Mouse (Mus musculus) kidney, postnatal 0 days (tissue): ENCODE measurements around the gene Zfp300. TPM values are rescaled to one million over a fixed set of nuclear protein-coding genes. Genes with fewer than 3 reads are reported as not detected.
A peak's percentile ranks its signal among the peaks of the same experiment; 100 is the strongest.

Experiments
- ATAC-seq: fragments of 200-750 bp; cut with Nextera tagmentation; replicated peaks from 2 replicates; pipeline ENCODE4 v1.8.0; 2017; ENCODE audit warnings: low read depth, moderate number of reproducible peaks, moderate TSS enrichment, moderate library complexity; ENCODE audit not compliant: low FRiP score
- DNase-seq: peaks from one replicate; pipeline ENCODE4 v3.0.0-alpha.2; 2016; ENCODE audit warnings: low spot score
- H3K27ac ChIP-seq: fragments of 300-500 bp; sonication (generic); 2 replicates; pipeline ENCODE4 v1.5.1; 2014; ENCODE audit warnings: mild to moderate bottlenecking
- H3K27me3 ChIP-seq: fragments of 300-500 bp; sonication (generic); 2 replicates; pipeline ENCODE4 v1.6.1; 2014; ENCODE audit warnings: low read length, mixed read lengths; ENCODE audit not compliant: insufficient read depth
- H3K36me3 ChIP-seq: fragments of 300-500 bp; sonication (generic); 2 replicates; pipeline ENCODE4 v1.6.1; 2014; ENCODE audit warnings: low read length, mixed read lengths; ENCODE audit not compliant: insufficient read depth
- H3K4me1 ChIP-seq: fragments of 300-500 bp; sonication (generic); replicated peaks from 2 replicates; pipeline ENCODE4 v1.6.1; 2014; ENCODE audit warnings: antibody characterized with exemption, low read length, mixed read lengths; ENCODE audit not compliant: insufficient read depth
- H3K4me2 ChIP-seq: fragments of 300-500 bp; sonication (generic); 2 replicates; pipeline ENCODE4 v1.6.1; 2014; ENCODE audit warnings: mild to moderate bottlenecking, low read length, moderate library complexity, mixed read lengths
- H3K4me3 ChIP-seq: fragments of 300-500 bp; sonication (generic); replicated peaks from 2 replicates; pipeline ENCODE4 v1.5.1; 2014; ENCODE audit warnings: low read depth, low read length
- H3K9ac ChIP-seq: fragments of 300-500 bp; sonication (generic); 2 replicates; pipeline ENCODE4 v1.6.1; 2014; ENCODE audit warnings: low read depth, low read length
- H3K9me3 ChIP-seq: fragments of 300-500 bp; sonication (generic); replicated peaks from 2 replicates; pipeline ENCODE4 v1.6.1; 2016; ENCODE audit warnings: low read length, inconsistent platforms, mixed read lengths
- CTCF ChIP-seq: IDR thresholded peaks from 2 replicates; pipeline ENCODE4 v1.5.1; 2016; ENCODE audit warnings: antibody characterized with exemption, low read depth, mild to moderate bottlenecking, moderate library complexity
- WGBS: fragments of 180-500 bp; shearing (Covaris S2); extraction: QIAGEN DNeasy Blood & Tissue Kit; methylation state at CpG from one replicate; pipeline ENCODE4 v1.1.7; 2014; 5-methylcytosine and 5-hydroxymethylcytosine counted together
- polyA plus RNA-seq: library from polyadenylated mRNA; unstranded; fragments of >200 nt; fragmentation: Nextera tagmentation; extraction: Ambion mirVana; gene quantifications from 2 replicates; pipeline ENCODE4 v1.2.1, GENCODE M21; 2015

The Zfp300 gene
- polyA plus RNA-seq = 0.96 and 1.3 TPM in 2 replicates

- Histone ChIP-seq H3K9ac (peak within 1 kb of the TSS; percentile 42; the same call in 1 of the 2 replicates), H3K36me3 (no peaks in the 10 kb centered on the region), H3K4me3 (peak within 1 kb of the TSS; percentile 37), H3K4me2 (peak within 1 kb of the TSS; percentile 59), H3K4me1 (no peaks in the 10 kb centered on the region), H3K27ac (0 out of 2 replicates have a peak within 1 kb of the TSS, but pooled peaks have one; percentile 42), H3K27me3 (no peaks in the 10 kb centered on the region), H3K9me3 (no peaks in the 10 kb centered on the region)
- no peak for TF ChIP-seq CTCF
- DNase-seq (peak; percentile 85), ATAC-seq (peak; percentile 75)
- WGBS = 25% methylated on average over 27 of the region's 27 CpGs
These were observed at the start of gene Zfp300 for GRCm38 (mm10) chrX:21088983-21089866. Gene Zfp300, minus strand, starts transcription at chrX:21089527.

- no peak within 1 kb of the TSS for H3K9ac ChIP-seq
- H3K4me3 ChIP-seq = no peak within 1 kb of the TSS
- no peak within 1 kb of the TSS for H3K27ac ChIP-seq
- H3K36me3 ChIP-seq = no peaks in the 10 kb centered on the region
- H3K27me3 ChIP-seq = no peaks in the 10 kb centered on the region
- H3K9me3 ChIP-seq = no peaks in the 10 kb centered on the region
- WGBS = 80% methylated on average over 4 of the region's 4 CpGs
- H3K4me1 ChIP-seq = no peaks in the 10 kb centered on the region
- H3K4me2 ChIP-seq = no peak within 1 kb of the TSS
- no peak for TF ChIP-seq CTCF
- no peak for ATAC-seq
- DNase-seq = no peak
These were observed 26.2 kb upstream of the Zfp300 start, which contains the start of gene Ssxa1 for GRCm38 (mm10) chrX:21115520-21115919. Gene Ssxa1, plus strand, starts transcription at chrX:21115820.

GRCm38 (mm10) chrX:21089867-21090239 is 526 bp upstream of the Zfp300 start:
- Histone ChIP-seq H3K4me2 (peak overlapping the region; percentile 59), H3K4me3 (peak overlapping the region; percentile 37), H3K9ac (no peak overlapping the region), H3K36me3 (no peaks in the 10 kb centered on the region), H3K4me1 (no peaks in the 10 kb centered on the region), H3K9me3 (no peaks in the 10 kb centered on the region), H3K27me3 (no peaks in the 10 kb centered on the region), H3K27ac (0 out of 2 replicates have a peak overlapping the region, but pooled peaks have one; percentile 42)
- ATAC-seq (no peak), DNase-seq (no peak)
- no peak for TF ChIP-seq CTCF
- WGBS = 52% methylated on average over 7 of the region's 7 CpGs

GRCm38 (mm10) chrX:21088645-21088982 is 713 bp downstream of the Zfp300 start:
- WGBS = 48% methylated on average over 6 of the region's 6 CpGs
- no peak overlapping the region for H3K9ac ChIP-seq
- ATAC-seq = no peak; the same call in 1 of the 2 replicates

GRCm38 (mm10) chrX:21068106-21068505 is 21.2 kb downstream of the Zfp300 start, which contains the start of gene Spaca5:
Gene Spaca5, plus strand, starts transcription at chrX:21068406.
- H3K4me3 ChIP-seq = no peak within 1 kb of the TSS
- no peaks in the 10 kb centered on the region for H3K9me3 ChIP-seq
- H3K4me1 ChIP-seq = no peaks in the 10 kb centered on the region
- no peak within 1 kb of the TSS for H3K27ac ChIP-seq
- H3K27me3 ChIP-seq = no peaks in the 10 kb centered on the region
- no peak within 1 kb of the TSS for H3K9ac ChIP-seq
- no peak within 1 kb of the TSS for H3K4me2 ChIP-seq
- ATAC-seq (no peak), DNase-seq (no peak)
- no peak for TF ChIP-seq CTCF
- H3K36me3 ChIP-seq = no peaks in the 10 kb centered on the region

More at GRCm38 (mm10) chrX:21088645-21088982, 713 bp downstream of the Zfp300 start:
- H3K9me3 ChIP-seq = no peaks in the 10 kb centered on the region
- H3K27ac ChIP-seq = no peak overlapping the region
- peak overlapping the region; percentile 37 for H3K4me3 ChIP-seq
- no peaks in the 10 kb centered on the region for H3K4me1 ChIP-seq
- no peak for TF ChIP-seq CTCF
- H3K36me3 ChIP-seq = no peaks in the 10 kb centered on the region
- H3K4me2 ChIP-seq = peak overlapping the region; percentile 59
- no peaks in the 10 kb centered on the region for H3K27me3 ChIP-seq
- DNase-seq = no peak

- Histone ChIP-seq H3K4me3 (peak overlapping the region; percentile 48; the same call in 1 of the 2 replicates), H3K27ac (no peak overlapping the region), H3K36me3 (no peaks in the 10 kb centered on the region), H3K9me3 (no peaks in the 10 kb centered on the region), H3K9ac (no peak overlapping the region), H3K27me3 (no peaks in the 10 kb centered on the region), H3K4me1 (no peaks in the 10 kb centered on the region), H3K4me2 (peak overlapping the region; percentile 45; the same call in 1 of the 2 replicates)
- DNase-seq (no peak), ATAC-seq (no peak)
- no peak for TF ChIP-seq CTCF
- 71% methylated on average over 3 of the region's 3 CpGs for WGBS
These were observed 26.8 kb downstream of the Zfp300 start for GRCm38 (mm10) chrX:21062544-21062890.
